Mouse (Mus musculus) monocyte, adult 5-6 weeks (primary cell): ENCODE results near the gene E330021D16Rik. TPM values are rescaled to one million over a fixed set of nuclear protein-coding genes. Genes with fewer than 3 reads are reported as not detected.

Experiments
- ATAC-seq: fragments of 153-309, 156-312 bp; replicated peaks from 2 replicates; pipeline ENCODE4 v1.8.0; 2017; ENCODE audit warnings: mild to moderate bottlenecking; ENCODE audit not compliant: low TSS enrichment, insufficient number of reproducible peaks, severe bottlenecking, poor library complexity, low FRiP score
- total RNA-seq: library from RNA; stranded (forward); fragments of 200-1000, 200-491, 200-594 nt; gene quantifications from 3 replicates; pipeline ENCODE4 v1.2.3, GENCODE M21; 2017

E330021D16Rik gene
- total RNA-seq, 1 experiment from 2014 or later, result not detected

DNA sequence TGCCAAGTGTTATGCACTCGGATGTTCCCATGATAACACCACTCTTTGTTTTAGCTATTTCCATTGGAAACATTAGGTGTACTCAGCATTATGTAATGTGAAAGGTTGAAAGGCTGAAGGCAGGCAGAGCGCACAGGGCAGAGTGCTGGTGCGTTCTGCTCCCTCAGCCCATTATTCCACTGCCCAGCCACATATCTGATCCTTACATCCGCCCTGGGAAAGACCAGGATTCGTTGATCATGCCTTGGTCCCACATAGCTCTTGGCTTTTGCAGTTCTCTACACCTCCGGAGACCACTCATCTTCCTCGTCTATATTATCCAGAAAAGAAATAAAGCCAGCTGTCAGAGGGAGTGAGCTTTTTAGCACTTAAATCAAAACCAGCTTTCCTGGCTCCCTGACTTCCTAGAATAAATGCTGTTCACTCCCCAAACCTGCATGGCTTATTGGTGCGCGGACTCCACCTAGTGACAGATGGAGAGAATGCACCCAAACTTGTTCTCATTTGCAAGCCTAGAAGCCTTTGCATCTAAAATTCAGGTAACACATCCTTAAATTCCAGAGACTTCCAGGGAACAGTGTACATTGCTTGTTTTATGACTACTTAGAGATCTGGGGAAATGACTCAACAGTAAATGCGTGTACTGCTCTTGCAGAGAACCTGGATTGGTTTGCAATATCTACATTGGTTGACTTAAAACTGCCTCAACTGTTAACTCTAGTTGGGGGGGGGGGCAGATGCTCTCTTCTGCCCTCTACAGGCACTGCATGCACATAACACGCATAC is 61.8 kb downstream of the E330021D16Rik start:
- ATAC-seq, result no peak

Other genes with a start within 250 kb of the E330021D16Rik start
- 0.10 TPM in 1 of 3 replicates, not detected in the others for gene Grin2b, start 242.1 kb downstream of the E330021D16Rik start, total RNA-seq
- gene Gm8994, start 88.0 kb downstream of the E330021D16Rik start, total RNA-seq, result not detected in 3 replicates
- 53.5 to 127 TPM (median 61.9 TPM) in 3 replicates for gene Atf7ip, start 90.6 kb upstream of the E330021D16Rik start, total RNA-seq
- gene Plbd1, start 246.4 kb upstream of the E330021D16Rik start, total RNA-seq, result 233 to 370 TPM (median 331 TPM) in 3 replicates